Mouse (Mus musculus) kidney, adult 11 months (tissue): ENCODE data around the gene Tex29.

Source experiments
- DNase-seq: peaks from one replicate; pipeline ENCODE4 v3.0.0; 2022

Tex29 gene

GRCm38 (mm10) chr8:11840174-11840573, at the start of gene Tex29:
TSS of gene Tex29 (plus strand) at chr8:11840474.
- DNase-seq = no peak

DNA sequence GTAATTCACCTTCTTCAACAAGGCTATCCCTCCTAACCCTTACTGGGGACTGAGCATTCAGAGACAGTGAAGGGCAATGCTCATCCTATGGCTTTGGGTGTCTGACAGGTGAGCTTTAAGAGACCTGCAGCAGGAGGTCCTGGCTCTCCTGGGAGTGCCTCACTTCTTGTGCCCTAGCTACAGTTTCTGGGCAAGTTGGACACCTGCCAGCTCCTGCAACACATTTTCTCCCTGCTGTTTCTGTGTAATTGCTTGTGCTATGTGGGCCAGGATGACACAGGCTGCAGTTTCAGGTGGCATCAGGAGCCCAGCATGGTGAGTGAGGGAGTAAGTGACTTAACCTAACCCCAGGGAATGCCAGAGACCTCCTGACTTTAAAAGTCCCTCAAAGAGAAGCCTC, 45.3 kb upstream of the Tex29 start:
- no peak for DNase-seq

DNA sequence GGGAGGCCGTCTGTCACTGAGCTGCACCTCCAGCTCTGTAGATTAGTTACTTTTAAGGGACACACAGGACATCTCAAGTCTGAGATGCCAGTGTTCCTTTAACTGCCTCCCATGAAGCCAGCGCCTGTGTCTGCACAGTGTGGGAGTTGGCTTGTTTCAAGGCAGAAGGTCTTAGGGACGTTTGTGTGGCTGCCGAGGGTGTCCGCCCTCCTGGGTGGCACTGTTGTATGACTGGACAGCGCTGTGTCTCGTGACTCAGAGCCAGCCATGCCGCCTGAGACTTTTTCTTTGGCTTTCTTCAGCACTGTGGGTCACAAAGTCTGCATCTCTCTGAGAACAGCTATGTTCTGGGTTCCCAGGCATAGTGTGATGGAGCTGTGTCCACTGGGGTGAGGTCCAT, 43.1 kb upstream of the Tex29 start:
- DNase-seq = no peak

GRCm38 (mm10) chr8:11797729-11798479, 42.4 kb upstream of the Tex29 start:
- no peak for DNase-seq

- DNase-seq = no peak
Observed at GRCm38 (mm10) chr8:11798480-11798867, 41.8 kb upstream of the Tex29 start.

DNA sequence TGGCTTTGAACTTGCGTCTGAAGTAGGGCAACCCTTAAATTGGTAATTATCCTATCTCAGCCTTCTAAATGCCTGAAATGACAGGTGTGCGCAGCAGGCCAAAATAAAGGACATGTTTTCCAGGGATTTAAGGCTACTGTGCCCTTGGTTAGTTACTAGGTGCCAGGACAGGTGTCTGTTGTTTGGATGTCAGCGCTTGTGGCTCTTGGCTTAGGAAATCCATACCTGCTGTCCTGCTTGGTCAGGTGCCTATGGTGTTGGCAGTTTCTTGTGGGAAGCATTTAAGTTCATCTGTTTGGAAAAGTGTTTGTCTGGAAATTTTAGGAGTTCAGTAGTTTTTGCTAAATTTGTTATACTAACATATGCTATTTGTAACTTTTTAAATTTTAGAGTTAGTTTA, 41.2 kb upstream of the Tex29 start:
- no peak for DNase-seq

- DNase-seq = no peak
Observed at GRCm38 (mm10) chr8:11800481-11800880, 39.8 kb upstream of the Tex29 start.

GRCm38 (mm10) chr8:11801571-11801970, 38.7 kb upstream of the Tex29 start:
- no peak for DNase-seq

DNA sequence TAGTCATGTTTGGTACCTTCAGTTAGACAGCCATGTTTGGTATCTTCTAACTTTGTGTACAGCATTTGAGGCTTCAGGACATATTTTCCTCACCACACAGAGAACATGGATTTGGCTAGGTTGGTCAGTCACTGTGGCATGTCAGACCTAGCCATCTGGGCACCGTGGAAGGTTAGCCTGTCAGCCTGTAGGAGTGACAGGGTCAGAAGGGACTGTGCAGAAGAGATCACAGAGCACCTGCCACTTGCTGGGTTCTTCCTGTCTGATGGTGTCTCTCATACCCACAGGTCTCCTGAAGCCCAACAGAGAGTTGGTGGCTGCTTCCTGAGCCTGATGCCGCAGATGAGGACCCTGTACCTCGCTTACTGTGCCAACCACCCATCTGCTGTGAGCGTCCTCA, 35.4 kb upstream of the Tex29 start:
- no peak for DNase-seq

- DNase-seq = no peak
Observed at GRCm38 (mm10) chr8:11806252-11806651, 34.0 kb upstream of the Tex29 start.

GRCm38 (mm10) chr8:11807361-11807760, 32.9 kb upstream of the Tex29 start:
- DNase-seq = no peak

- DNase-seq = no peak
Observed at GRCm38 (mm10) chr8:11808047-11808446, 32.2 kb upstream of the Tex29 start.

DNA sequence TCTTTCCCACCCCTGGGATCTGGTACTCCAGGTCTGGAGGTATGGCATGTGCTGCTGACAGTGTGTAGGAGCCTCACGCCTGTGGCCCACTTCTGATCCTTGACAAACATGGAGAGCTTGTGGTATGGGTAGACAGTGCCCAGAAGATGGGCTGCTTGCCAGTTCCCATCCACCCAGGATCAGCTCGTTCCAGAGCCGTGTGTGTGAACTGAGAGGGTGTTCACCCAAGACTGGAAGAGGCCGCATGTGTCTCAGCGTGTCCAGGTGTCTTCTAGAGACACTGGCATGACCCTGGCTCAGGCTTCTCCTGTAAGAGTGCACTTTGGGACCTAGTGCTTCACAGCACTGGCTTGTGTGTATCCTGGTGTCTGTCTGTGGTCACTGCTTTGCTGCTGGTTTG, 29.8 kb upstream of the Tex29 start:
- no peak for DNase-seq

GRCm38 (mm10) chr8:11813801-11814200, 26.5 kb upstream of the Tex29 start:
- DNase-seq = no peak

- no peak for DNase-seq
Observed at GRCm38 (mm10) chr8:11815206-11815605, 25.1 kb upstream of the Tex29 start.

DNA sequence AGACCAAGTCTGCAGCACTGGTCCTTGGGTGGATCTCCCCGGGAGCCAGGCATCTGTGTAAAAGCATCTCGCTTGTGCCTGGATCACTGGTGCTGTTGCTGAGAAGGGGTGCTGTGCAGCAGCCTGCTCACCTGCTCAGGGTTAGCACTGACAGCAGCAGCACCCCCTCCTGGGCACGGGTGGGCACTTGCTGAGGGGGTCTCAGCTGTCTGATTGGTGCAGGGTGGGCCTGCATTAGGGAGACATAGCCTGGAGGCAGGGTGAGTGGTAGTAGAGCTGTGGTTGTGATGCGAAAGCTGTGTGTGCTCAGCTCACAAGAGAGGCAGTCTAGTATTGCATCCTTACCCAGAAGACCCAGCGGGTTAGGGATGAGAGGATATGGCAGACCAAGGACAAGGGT, 20.1 kb upstream of the Tex29 start:
- no peak for DNase-seq

GRCm38 (mm10) chr8:11820568-11820967, 19.7 kb upstream of the Tex29 start:
- DNase-seq = no peak

GRCm38 (mm10) chr8:11821451-11822206, 18.6 kb upstream of the Tex29 start:
- DNase-seq = no peak

GRCm38 (mm10) chr8:11822550-11823060, 17.7 kb upstream of the Tex29 start:
- no peak for DNase-seq

- DNase-seq = no peak
Observed at GRCm38 (mm10) chr8:11825756-11826155, 14.5 kb upstream of the Tex29 start.

GRCm38 (mm10) chr8:11827312-11827711, 13.0 kb upstream of the Tex29 start:
- DNase-seq = no peak

DNA sequence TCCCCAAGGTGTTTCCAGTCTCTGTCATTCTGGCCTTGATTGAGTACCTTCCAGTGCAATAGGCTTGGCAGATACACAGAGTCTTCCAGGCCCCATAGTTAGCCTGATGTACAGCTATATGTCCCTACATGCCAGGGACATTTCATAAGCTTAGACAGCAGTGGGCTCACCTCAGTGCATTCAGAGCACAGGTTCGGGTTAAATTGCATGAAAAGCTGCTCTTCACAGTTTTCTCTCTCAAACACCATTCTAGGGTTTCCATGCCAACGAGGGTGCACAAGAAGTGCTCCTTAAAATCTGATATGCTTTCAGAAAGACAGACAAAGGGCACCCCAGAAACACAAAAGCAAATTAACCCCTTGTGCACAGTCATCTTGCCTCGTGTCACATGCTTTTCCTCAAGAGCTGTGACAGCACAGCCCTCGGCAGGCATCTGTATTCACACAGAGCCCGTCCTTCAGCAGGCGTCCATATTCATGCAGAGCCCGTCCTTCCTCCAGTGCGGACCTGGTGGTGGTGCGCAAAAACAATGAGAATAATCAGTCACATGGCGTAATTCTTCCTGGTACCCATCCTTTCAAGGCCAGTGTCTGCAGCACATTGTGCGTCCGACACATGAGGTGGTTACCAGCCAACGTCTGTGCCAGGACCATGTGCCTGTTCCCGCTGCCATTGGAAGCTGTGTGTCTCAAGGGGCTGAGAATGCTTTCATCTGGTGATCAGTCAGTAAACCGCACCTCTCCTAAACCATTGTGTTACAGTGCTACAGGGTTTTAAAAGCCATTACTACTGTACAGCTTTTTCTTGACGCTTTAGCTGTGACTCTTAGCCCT, 9.8 kb upstream of the Tex29 start:
- DNase-seq = no peak

GRCm38 (mm10) chr8:11831174-11831573, 9.1 kb upstream of the Tex29 start:
- DNase-seq = peak; percentile 23
